Mouse (Mus musculus) lung, postnatal 4 days (tissue): ENCODE data around the gene Ahcyl1.
"Not testable (repeated sequence)": the region's sequence is repeated elsewhere in the genome, so short reads cannot be mapped to it uniquely, and the experiment has no call there.

Experiments
- DNase-seq, 2 experiments: peaks; one replicate each; pipeline ENCODE4 v3.0.0; 2021

The Ahcyl1 gene

GRCm38 (mm10) chr3:107695948-107696881 lies at the start of gene Ahcyl1:
Gene Ahcyl1, minus strand, starts transcription at chr3:107696560.
- peak; percentile 99 for DNase-seq

- no peak for DNase-seq
These were observed 49.7 kb upstream of the Ahcyl1 start for GRCm38 (mm10) chr3:107746026-107746425.

- no peak for DNase-seq
These were observed 47.3 kb upstream of the Ahcyl1 start for GRCm38 (mm10) chr3:107743650-107744049.

- peak in 1 of 2 experiments; percentile 22 for DNase-seq
These were observed 46.7 kb upstream of the Ahcyl1 start for GRCm38 (mm10) chr3:107743107-107743506.

- no peak for DNase-seq
These were observed 45.8 kb upstream of the Ahcyl1 start for GRCm38 (mm10) chr3:107742071-107742710.

- no peak for DNase-seq
These were observed 45.0 kb upstream of the Ahcyl1 start for GRCm38 (mm10) chr3:107741387-107741786.

GRCm38 (mm10) chr3:107740578-107741207 lies 44.3 kb upstream of the Ahcyl1 start:
- peak; percentile 76 to 88 for DNase-seq

- DNase-seq = no peak
These were observed 43.6 kb upstream of the Ahcyl1 start for GRCm38 (mm10) chr3:107739966-107740365.

- no peak for DNase-seq
These were observed 43.1 kb upstream of the Ahcyl1 start for GRCm38 (mm10) chr3:107739456-107739855.

- no peak for DNase-seq
These were observed 42.3 kb upstream of the Ahcyl1 start for GRCm38 (mm10) chr3:107738620-107739019.

GRCm38 (mm10) chr3:107737609-107738190 lies 41.3 kb upstream of the Ahcyl1 start:
- DNase-seq = no peak

- not testable (repeated sequence) for DNase-seq
These were observed 39.3 kb upstream of the Ahcyl1 start for GRCm38 (mm10) chr3:107735620-107736019.

- no peak for DNase-seq
These were observed 37.0 kb upstream of the Ahcyl1 start for GRCm38 (mm10) chr3:107733329-107733728.

- DNase-seq = no peak
These were observed 33.9 kb upstream of the Ahcyl1 start for GRCm38 (mm10) chr3:107730236-107730635.

- DNase-seq = no peak
These were observed 32.1 kb upstream of the Ahcyl1 start for GRCm38 (mm10) chr3:107728509-107728908.

- no peak for DNase-seq
These were observed 19.6 kb upstream of the Ahcyl1 start for GRCm38 (mm10) chr3:107715971-107716370.

- no peak for DNase-seq
These were observed 18.0 kb upstream of the Ahcyl1 start for GRCm38 (mm10) chr3:107714276-107714933.

GRCm38 (mm10) chr3:107712081-107712480 lies 15.7 kb upstream of the Ahcyl1 start:
- no peak for DNase-seq

GRCm38 (mm10) chr3:107709156-107709555 lies 12.8 kb upstream of the Ahcyl1 start:
- DNase-seq = no peak

GRCm38 (mm10) chr3:107707239-107707638 lies 10.9 kb upstream of the Ahcyl1 start:
- no peak for DNase-seq

- peak in 1 of 2 experiments; percentile 10 for DNase-seq
These were observed 9.8 kb upstream of the Ahcyl1 start for GRCm38 (mm10) chr3:107706164-107706563.

- no peak for DNase-seq
These were observed 8.0 kb upstream of the Ahcyl1 start for GRCm38 (mm10) chr3:107704371-107704705.
